Mouse (Mus musculus) macrophage (primary cell): ENCODE measurements around the gene Notch4. TPM values are rescaled to one million over a fixed set of nuclear protein-coding genes. Genes with fewer than 3 reads are reported as not detected.

Experiments
- H3K27ac ChIP-seq: fragments of 350-480 bp; formaldehyde crosslinking; 2 replicates; pipeline ENCODE4 v1.9.0; 2021
- H3K36me3 ChIP-seq: fragments of 350-480 bp; formaldehyde crosslinking; 2 replicates; pipeline ENCODE4 v1.9.0; 2021; ENCODE audit errors: inconsistent target
- H3K4me3 ChIP-seq: fragments of 350-480 bp; formaldehyde crosslinking; 2 replicates; pipeline ENCODE4 v1.9.0; 2021; ENCODE audit errors: inconsistent target
- H3K79me2 ChIP-seq: fragments of 350-480 bp; formaldehyde crosslinking; 2 replicates; pipeline ENCODE4 v1.9.0; 2021; ENCODE audit errors: inconsistent target
- WGBS: methylation state at CpG from one replicate; pipeline ENCODE4 v1.1.7; 2026; ENCODE audit warnings: inconsistent platforms; ENCODE audit not compliant: missing documents; 5-methylcytosine and 5-hydroxymethylcytosine counted together
- polyA plus RNA-seq: library from polyadenylated mRNA; stranded (reverse); fragments of 250-400 nt; gene quantifications from 3 replicates; pipeline ENCODE4 v1.2.4, GENCODE M21; 2018; ENCODE audit warnings: inconsistent platforms

The Notch4 gene
- polyA plus RNA-seq, 1 experiment from 2014 or later = 0.11 TPM

- peaks cover 9% of the 10 kb centered on the region; the same call in 1 of the 2 replicates for H3K79me2 ChIP-seq
- no peaks in the 10 kb centered on the region for H3K36me3 ChIP-seq
- H3K4me3 ChIP-seq = no peak overlapping the region
- H3K27ac ChIP-seq = no peak overlapping the region
- 23% methylated on average over 28 of the region's 48 CpGs for WGBS
These were observed 66.8 kb downstream of the Notch4 start for GRCm38 (mm10) chr17:34630761-34631301.

- H3K27ac ChIP-seq = peak overlapping the region; percentile 89
- no peaks in the 10 kb centered on the region for H3K36me3 ChIP-seq
- 26% methylated on average over 12 of the region's 12 CpGs for WGBS
- H3K4me3 ChIP-seq = peak overlapping the region; percentile 20; the same call in 1 of the 2 replicates
- peaks cover 1% of the 10 kb centered on the region; the same call in 1 of the 2 replicates for H3K79me2 ChIP-seq
These were observed 67.6 kb downstream of the Notch4 start for GRCm38 (mm10) chr17:34631647-34632046.

GRCm38 (mm10) chr17:34632261-34632691 lies 68.2 kb downstream of the Notch4 start:
- peak overlapping the region; percentile 20; the same call in 1 of the 2 replicates for H3K4me3 ChIP-seq
- WGBS = 1% methylated on average over 15 of the region's 26 CpGs

GRCm38 (mm10) chr17:34635671-34636070 lies 71.6 kb downstream of the Notch4 start:
- H3K79me2 ChIP-seq = no peaks in the 10 kb centered on the region; the same call in 1 of the 2 replicates
- H3K4me3 ChIP-seq = no peak overlapping the region
- no peaks in the 10 kb centered on the region for H3K36me3 ChIP-seq
- WGBS = 28% methylated on average over 2 of the region's 2 CpGs
- H3K27ac ChIP-seq = no peak overlapping the region

More at GRCm38 (mm10) chr17:34632261-34632691, 68.2 kb downstream of the Notch4 start:
- no peaks in the 10 kb centered on the region; the same call in 1 of the 2 replicates for H3K79me2 ChIP-seq
- no peaks in the 10 kb centered on the region for H3K36me3 ChIP-seq
- peak overlapping the region; percentile 89 for H3K27ac ChIP-seq

- WGBS = 89% methylated on average over 2 of the region's 3 CpGs
- Histone ChIP-seq H3K27ac (peak overlapping the region; percentile 90), H3K4me3 (no peak overlapping the region), H3K36me3 (no peaks in the 10 kb centered on the region), H3K79me2 (no peaks in the 10 kb centered on the region; the same call in 1 of the 2 replicates)
These were observed 73.4 kb downstream of the Notch4 start for GRCm38 (mm10) chr17:34637459-34637858.

Other genes with a start within 250 kb of the Notch4 start
- gene H2-Eb2, start 238.6 kb upstream of the Notch4 start, polyA plus RNA-seq = 0.08 to 0.53 TPM (median 0.17 TPM) in 3 replicates
- gene Btnl2, start 209.4 kb upstream of the Notch4 start, polyA plus RNA-seq = 0.12 to 0.34 TPM (median 0.14 TPM) in 3 replicates
- not detected in 3 replicates for gene Btnl1, start 187.1 kb upstream of the Notch4 start, polyA plus RNA-seq
- 0.40 TPM in 1 of 3 replicates, not detected in the others for gene BC051142, start 165.4 kb upstream of the Notch4 start, polyA plus RNA-seq
- 0.16 TPM in 1 of 3 replicates, not detected in the others for gene Btnl4, start 87.0 kb upstream of the Notch4 start, polyA plus RNA-seq
- gene Btnl6, start 46.9 kb upstream of the Notch4 start, polyA plus RNA-seq = 0.09 to 0.27 TPM in 2 of 3 replicates, not detected in the other
- gene Gpsm3, start 25.5 kb downstream of the Notch4 start, polyA plus RNA-seq = 124 to 167 TPM (median 152 TPM) in 3 replicates
- gene Pbx2, start 27.0 kb downstream of the Notch4 start, polyA plus RNA-seq = 44.7 to 64.2 TPM (median 45.7 TPM) in 3 replicates
- gene Ager, start 33.6 kb downstream of the Notch4 start, polyA plus RNA-seq = 0.22 to 0.38 TPM (median 0.27 TPM) in 3 replicates
- gene Rnf5, start 39.4 kb downstream of the Notch4 start, polyA plus RNA-seq = 45.1 to 50.3 TPM (median 47.5 TPM) in 3 replicates
- 67.5 to 77.3 TPM (median 76.0 TPM) in 3 replicates for gene Agpat1, start 40.0 kb downstream of the Notch4 start, polyA plus RNA-seq
- gene Egfl8, start 51.7 kb downstream of the Notch4 start, polyA plus RNA-seq = 0.14 to 0.69 TPM (median 0.28 TPM) in 3 replicates
- 71.0 to 95.1 TPM (median 79.6 TPM) in 3 replicates for gene Ppt2, start 64.2 kb downstream of the Notch4 start, polyA plus RNA-seq
- gene Prrt1, start 65.3 kb downstream of the Notch4 start, polyA plus RNA-seq = 0.16 to 0.25 TPM in 2 of 3 replicates, not detected in the other
- gene Fkbpl, start 80.5 kb downstream of the Notch4 start, polyA plus RNA-seq = 12.5 to 24.4 TPM (median 15.0 TPM) in 3 replicates
- gene Atf6b, start 82.9 kb downstream of the Notch4 start, polyA plus RNA-seq = 31.4 to 62.2 TPM (median 57.9 TPM) in 3 replicates
- not detected in 3 replicates for gene Tnxb, start 106.3 kb downstream of the Notch4 start, polyA plus RNA-seq
- 0.21 to 1.4 TPM (median 0.32 TPM) in 3 replicates for gene C4b, start 179.6 kb downstream of the Notch4 start, polyA plus RNA-seq
- not detected in 3 replicates for gene Cyp21a1, start 240.3 kb downstream of the Notch4 start, polyA plus RNA-seq